Mouse (Mus musculus) left cerebral cortex, adult 9 months (tissue): Measurements from ENCODE around the gene Slco1a5.
"Not testable (repeated sequence)": the region's sequence is repeated elsewhere in the genome, so short reads cannot be mapped to it uniquely, and the experiment has no call there.

Source experiments
- DNase-seq, 2 experiments: peaks; one replicate each; pipeline ENCODE4 v3.0.0; 2022; ENCODE audit warnings: low spot score in 2 of 2

Slco1a5 gene

GRCm38 (mm10) chr6:142298098-142298497 is 24.7 kb downstream of the Slco1a5 start, which contains the start of gene Iapp:
Gene Iapp (plus strand): TSS chr6:142298423.
- DNase-seq, result no peak

GRCm38 (mm10) chr6:142289413-142290118 is 33.2 kb downstream of the Slco1a5 start:
- DNase-seq, result no peak

GRCm38 (mm10) chr6:142275721-142276442 is 46.9 kb downstream of the Slco1a5 start:
- DNase-seq, result no peak

- not testable (repeated sequence) for DNase-seq
These were observed 72.0 kb downstream of the Slco1a5 start for GRCm38 (mm10) chr6:142250738-142251307.

GRCm38 (mm10) chr6:142245065-142245464 is 77.7 kb downstream of the Slco1a5 start:
- DNase-seq, result no peak

GRCm38 (mm10) chr6:142239468-142239867 is 83.3 kb downstream of the Slco1a5 start:
- no peak for DNase-seq

GRCm38 (mm10) chr6:142220138-142220537 is 102.6 kb downstream of the Slco1a5 start:
- DNase-seq, result no peak

GRCm38 (mm10) chr6:142211821-142212220 is 111.0 kb downstream of the Slco1a5 start:
- no peak for DNase-seq

GRCm38 (mm10) chr6:142209749-142210148 is 113.0 kb downstream of the Slco1a5 start:
- DNase-seq, result no peak

- no peak for DNase-seq
These were observed 114.4 kb downstream of the Slco1a5 start, which contains the start of gene Slco1a6 for GRCm38 (mm10) chr6:142208421-142208820. Gene Slco1a6 (minus strand): TSS chr6:142208521.

- no peak for DNase-seq
These were observed 122.3 kb downstream of the Slco1a5 start for GRCm38 (mm10) chr6:142200524-142200923.

GRCm38 (mm10) chr6:142194245-142194644 is 128.5 kb downstream of the Slco1a5 start:
- no peak for DNase-seq

GRCm38 (mm10) chr6:142191962-142192361 is 130.8 kb downstream of the Slco1a5 start:
- DNase-seq, result no peak

GRCm38 (mm10) chr6:142187426-142187825 is 135.4 kb downstream of the Slco1a5 start:
- no peak for DNase-seq

- no peak for DNase-seq
These were observed 136.8 kb downstream of the Slco1a5 start for GRCm38 (mm10) chr6:142185868-142186415.
